ENCODE assay signal across 8 mouse cellular contexts in genomic region chr16:31199926-31200789, GRCm38 (mm10). TPM values are rescaled to one million over a fixed set of nuclear protein-coding genes. Genes with fewer than 3 reads are reported as not detected.
DNase-seq lines count a peak whose midpoint lies in the region; ATAC-seq lines count a peak whose summit lies in the region.

No protein-coding gene starts in this region.

- H3K27ac ChIP-seq in intestine, embryonic 15.5 days = peak overlapping the region; percentile 97
- peak overlapping the region; percentile 91 for H3K27ac ChIP-seq in midbrain, embryonic 10.5 days (replicated peaks)

- DNase-seq in adipocyte (ENCODE audit: low spot score) = peak; percentile 83
- peak; percentile 72 for DNase-seq in embryo, embryonic 10.5 days (ENCODE audit: low spot score)
- peak; percentile 59 for DNase-seq in gastrocnemius, postnatal 25 days
- DNase-seq in left cerebral cortex, postnatal 36 days (ENCODE audit: low spot score in 2 of 2) = peak; percentile 74 to 76
- peak; percentile 68 for DNase-seq in midbrain, embryonic 10.5 days (ENCODE audit: low spot score)
- peak; percentile 54 for DNase-seq in right cerebral cortex, postnatal 4 days
- DNase-seq in yolk sac, embryonic 10.5 days (ENCODE audit: low spot score) = peak; percentile 61

- peak overlapping the region; percentile 78 for H3K4me2 ChIP-seq in intestine, embryonic 15.5 days (replicated peaks)

- under 1% methylated on average over 55 of the region's 56 CpGs for WGBS in intestine, embryonic 15.5 days
- WGBS in midbrain, embryonic 10.5 days = under 1% methylated on average over 56 of the region's 56 CpGs

- peak overlapping the region; percentile 92 for H3K9ac ChIP-seq in intestine, embryonic 15.5 days

- intact Hi-C loops in left cerebral cortex, postnatal 36 days (cut with DNase I) = loop anchor here (2.0 kb wide), 1 partner anchor 41 kb away; no protein-coding TSS in a partner anchor

- no peaks in the 10 kb centered on the region for H3K36me3 ChIP-seq in intestine, embryonic 15.5 days
- no peaks in the 10 kb centered on the region for H3K36me3 ChIP-seq in midbrain, embryonic 10.5 days

- H3K4me1 ChIP-seq in intestine, embryonic 15.5 days (replicated peaks) = 0 out of 2 replicates have a peak, but pooled peaks cover 5% of the 10 kb centered on the region
- H3K4me1 ChIP-seq in midbrain, embryonic 10.5 days = peaks cover 32% of the 10 kb centered on the region

- no peaks in the 10 kb centered on the region for H3K27me3 ChIP-seq in intestine, embryonic 15.5 days (replicated peaks)
- H3K27me3 ChIP-seq in midbrain, embryonic 10.5 days (ENCODE audit: low read depth, poor library complexity, severe bottlenecking) = no peaks in the 10 kb centered on the region

- H3K4me3 ChIP-seq in intestine, embryonic 15.5 days (replicated peaks) = peak overlapping the region; percentile 96
- H3K4me3 ChIP-seq in midbrain, embryonic 10.5 days = peak overlapping the region; percentile 87

- ATAC-seq in intestine, embryonic 15.5 days = peak; percentile 28

- no peaks in the 10 kb centered on the region for H3K9me3 ChIP-seq in intestine, embryonic 15.5 days
- H3K9me3 ChIP-seq in midbrain, embryonic 10.5 days (replicated peaks) = no peaks in the 10 kb centered on the region

RNA-seq across cellular contexts. Expression of gene Acap2, which starts 0.9 kb away (rescaled TPM):
- 10 to 100 TPM in 1 of 2 experiments, 1 to 10 TPM in 1; 8.5 to 10.8 TPM for total RNA-seq in gastrocnemius, postnatal 25 days (2021)
- 17.4 and 18.6 TPM in 2 replicates for polyA plus RNA-seq in intestine, embryonic 15.5 days (2015; fragmentation: Nextera tagmentation; extraction: Ambion mirVana)
- total RNA-seq in left cerebral cortex, postnatal 36 days (2021) = 100 to 1,000 TPM in 1 of 2 experiments, 10 to 100 TPM in 1; 95.7 to 130 TPM
- 16.9 and 19.2 TPM in 2 replicates for polyA plus RNA-seq in midbrain, embryonic 10.5 days (2016; fragmentation: Nextera tagmentation; extraction: Ambion mirVana)

Comparison
In these comparisons a context has a peak if more than half of its experiments do, and no peak if none do; other contexts are left out.
1. Peak in every context shown above with its lines: DNase-seq, ATAC-seq, H3K4me3 ChIP-seq and H3K27ac ChIP-seq.
2. RNA of gene Acap2, which starts 0.9 kb away (total RNA-seq): 95.7 to 130 TPM in left cerebral cortex, postnatal 36 days; 8.5 to 10.8 TPM in gastrocnemius, postnatal 25 days; every median in the first group is over 4 times any median in the second.